Mouse (Mus musculus) heart, embryonic 12.5 days (tissue): Measurements from ENCODE around the gene Wscd1. TPM values are rescaled to one million over a fixed set of nuclear protein-coding genes. Genes with fewer than 3 reads are reported as not detected.

Experiments
- ATAC-seq: fragments of 200-750 bp; cut with Nextera tagmentation; 2 replicates; pipeline ENCODE4 v1.8.0; 2017; ENCODE audit warnings: moderate TSS enrichment, moderate library complexity; ENCODE audit not compliant: insufficient number of reproducible peaks, low FRiP score
- H3K27ac ChIP-seq: fragments of 300-500 bp; sonication (generic); 2 replicates; pipeline ENCODE4 v1.5.1; 2016; ENCODE audit warnings: mild to moderate bottlenecking, moderate library complexity; ENCODE audit not compliant: poor library complexity, severe bottlenecking
- H3K27me3 ChIP-seq: fragments of 300-500 bp; sonication (generic); replicated peaks from 2 replicates; pipeline ENCODE4 v1.6.1; 2016; ENCODE audit warnings: mild to moderate bottlenecking, moderate library complexity
- H3K36me3 ChIP-seq: fragments of 300-500 bp; sonication (generic); 2 replicates; pipeline ENCODE4 v1.6.1; 2016; ENCODE audit warnings: mild to moderate bottlenecking, moderate library complexity
- H3K4me1 ChIP-seq: fragments of 300-500 bp; sonication (generic); replicated peaks from 2 replicates; pipeline ENCODE4 v1.6.1; 2016; ENCODE audit warnings: mild to moderate bottlenecking
- H3K4me2 ChIP-seq: fragments of 300-500 bp; sonication (generic); 2 replicates; pipeline ENCODE4 v1.6.1; 2016; ENCODE audit warnings: mild to moderate bottlenecking, moderate library complexity
- H3K4me3 ChIP-seq: fragments of 300-500 bp; sonication (generic); 2 replicates; pipeline ENCODE4 v1.5.1; 2016; ENCODE audit warnings: mild to moderate bottlenecking
- H3K9ac ChIP-seq: fragments of 300-500 bp; sonication (generic); 2 replicates; pipeline ENCODE4 v1.6.1; 2016; ENCODE audit warnings: mild to moderate bottlenecking, moderate library complexity
- H3K9me3 ChIP-seq: fragments of 300-500 bp; sonication (generic); replicated peaks from 2 replicates; pipeline ENCODE4 v1.6.1; 2016; ENCODE audit warnings: mild to moderate bottlenecking, moderate library complexity
- WGBS: fragments of 180-500 bp; shearing (Covaris S2); methylation state at CpG from one replicate; pipeline ENCODE4 v1.1.7; 2016; 5-methylcytosine and 5-hydroxymethylcytosine counted together
- polyA plus RNA-seq: library from polyadenylated mRNA; unstranded; fragments of >200 nt; fragmentation: Nextera tagmentation; extraction: Ambion mirVana; gene quantifications from 2 replicates; pipeline ENCODE4 v1.2.1, GENCODE M21; 2016

Gene Wscd1
- polyA plus RNA-seq, 1 experiment from 2014 or later = 3.1 TPM

DNA sequence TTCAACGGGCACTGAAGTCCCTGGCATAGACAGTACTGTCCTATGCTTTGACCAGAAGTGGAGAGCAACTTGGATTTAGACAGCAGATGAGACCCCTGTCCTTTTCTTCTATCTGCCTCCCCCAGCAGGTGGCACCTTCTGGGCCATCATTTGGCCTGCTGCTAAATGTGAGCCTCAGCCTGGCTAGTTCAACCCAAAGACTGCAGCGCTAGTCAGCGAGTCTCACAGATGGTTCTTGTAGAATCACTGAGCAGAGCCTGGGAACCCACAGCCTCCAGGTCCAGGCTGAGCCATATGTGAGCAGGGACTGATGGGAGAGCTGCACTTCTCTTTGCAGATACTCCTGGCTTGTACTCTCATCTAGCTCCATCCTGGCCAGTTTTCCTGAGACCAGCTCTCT is 2.9 kb downstream of the Wscd1 start:
- ATAC-seq = no peak

GRCm38 (mm10) chr11:71755115-71755514 is 5.4 kb downstream of the Wscd1 start:
- no peak for ATAC-seq

More for the DNA sequence above, 2.9 kb downstream of the Wscd1 start:
- H3K4me2 ChIP-seq = no peak overlapping the region
- peaks cover 8% of the 10 kb centered on the region; the same call in 1 of the 2 replicates for H3K4me1 ChIP-seq
- 76% methylated on average over 3 of the region's 3 CpGs for WGBS
- no peak overlapping the region for H3K27ac ChIP-seq
- H3K9ac ChIP-seq = no peak overlapping the region
- H3K27me3 ChIP-seq = peaks cover 56% of the 10 kb centered on the region
- no peak overlapping the region for H3K4me3 ChIP-seq
- no peaks in the 10 kb centered on the region for H3K9me3 ChIP-seq
- H3K36me3 ChIP-seq = no peaks in the 10 kb centered on the region

GRCm38 (mm10) chr11:71756325-71756724 is 6.6 kb downstream of the Wscd1 start:
- Histone ChIP-seq H3K27me3 (peaks cover 38% of the 10 kb centered on the region), H3K4me2 (no peak overlapping the region), H3K9ac (no peak overlapping the region), H3K4me3 (no peak overlapping the region), H3K4me1 (peaks cover 4% of the 10 kb centered on the region; the same call in 1 of the 2 replicates), H3K27ac (no peak overlapping the region), H3K36me3 (no peaks in the 10 kb centered on the region), H3K9me3 (no peaks in the 10 kb centered on the region)
- no peak for ATAC-seq
- 51% methylated on average over 3 of the region's 3 CpGs for WGBS

More at GRCm38 (mm10) chr11:71755115-71755514, 5.4 kb downstream of the Wscd1 start:
- H3K9me3 ChIP-seq = no peaks in the 10 kb centered on the region
- H3K4me3 ChIP-seq = no peak overlapping the region
- no peaks in the 10 kb centered on the region for H3K36me3 ChIP-seq
- H3K27ac ChIP-seq = no peak overlapping the region
- no peak overlapping the region for H3K4me2 ChIP-seq
- H3K9ac ChIP-seq = no peak overlapping the region
- 55% methylated on average over 2 of the region's 2 CpGs for WGBS
- H3K27me3 ChIP-seq = peaks cover 50% of the 10 kb centered on the region
- peaks cover 8% of the 10 kb centered on the region; the same call in 1 of the 2 replicates for H3K4me1 ChIP-seq

DNA sequence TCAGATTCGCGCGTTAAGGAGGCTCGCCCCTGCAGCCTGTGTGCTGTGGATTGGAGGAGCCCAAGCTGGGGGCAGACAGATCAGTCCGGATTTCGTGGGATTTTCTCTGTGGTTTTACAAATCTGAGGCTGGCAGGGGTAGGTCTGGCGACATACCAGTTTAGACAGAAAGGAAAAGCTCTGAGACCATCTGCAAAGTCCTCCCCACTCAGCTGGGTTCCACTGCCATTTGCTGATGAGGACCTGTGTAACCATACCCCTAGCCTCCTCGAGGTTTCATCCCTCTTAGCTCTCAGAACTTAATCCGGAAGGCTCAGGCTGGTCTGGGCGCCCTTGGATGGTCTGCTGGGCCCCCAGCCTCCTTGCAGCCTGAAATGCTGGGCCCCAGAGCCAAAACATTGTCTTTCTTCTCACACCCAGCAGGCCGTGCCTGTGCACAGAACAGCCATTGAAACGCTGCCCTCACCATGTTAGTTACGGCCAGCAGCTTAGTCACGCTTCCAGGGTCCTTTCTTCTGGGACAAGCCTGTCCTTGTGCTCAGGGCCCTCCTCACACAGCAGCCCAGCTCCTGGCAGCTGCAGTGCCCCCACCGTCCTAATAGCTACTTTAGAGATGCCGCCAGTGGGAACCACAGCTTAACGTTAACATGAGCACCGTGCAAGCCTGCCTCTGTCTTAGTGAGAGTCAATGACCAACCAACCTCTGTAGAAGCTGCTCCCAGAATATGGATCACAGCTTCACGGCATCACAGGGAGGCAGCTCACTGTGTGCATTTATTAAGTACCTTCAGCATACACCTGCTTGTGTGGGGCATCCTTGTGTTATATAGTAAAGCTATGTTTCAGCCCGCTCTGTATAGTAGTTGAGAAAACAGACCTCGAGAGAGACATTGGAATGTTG is 8.7 kb downstream of the Wscd1 start:
- Histone ChIP-seq H3K27ac (no peak overlapping the region), H3K27me3 (peaks cover 16% of the 10 kb centered on the region), H3K4me2 (no peak overlapping the region), H3K36me3 (no peaks in the 10 kb centered on the region), H3K9me3 (no peaks in the 10 kb centered on the region), H3K4me1 (no peaks in the 10 kb centered on the region), H3K4me3 (no peak overlapping the region), H3K9ac (no peak overlapping the region)
- no peak for ATAC-seq
- 44% methylated on average over 21 of the region's 21 CpGs for WGBS

GRCm38 (mm10) chr11:71760991-71761390 is 11.3 kb downstream of the Wscd1 start:
- H3K4me3 ChIP-seq = no peak overlapping the region
- no peak for ATAC-seq

GRCm38 (mm10) chr11:71763154-71763553 is 13.4 kb downstream of the Wscd1 start:
- no peaks in the 10 kb centered on the region for H3K4me1 ChIP-seq
- no peak overlapping the region for H3K4me3 ChIP-seq
- H3K27me3 ChIP-seq = no peaks in the 10 kb centered on the region
- H3K27ac ChIP-seq = no peak overlapping the region
- no peaks in the 10 kb centered on the region for H3K9me3 ChIP-seq
- no peak for ATAC-seq
- no peak overlapping the region for H3K4me2 ChIP-seq
- no peak overlapping the region for H3K9ac ChIP-seq
- H3K36me3 ChIP-seq = no peaks in the 10 kb centered on the region
- 50% methylated on average over 5 of the region's 5 CpGs for WGBS

More at GRCm38 (mm10) chr11:71760991-71761390, 11.3 kb downstream of the Wscd1 start:
- no peaks in the 10 kb centered on the region for H3K9me3 ChIP-seq
- H3K36me3 ChIP-seq = no peaks in the 10 kb centered on the region
- H3K9ac ChIP-seq = no peak overlapping the region
- H3K4me1 ChIP-seq = no peaks in the 10 kb centered on the region
- H3K27ac ChIP-seq = no peak overlapping the region
- WGBS = 70% methylated on average over 9 of the region's 9 CpGs
- no peak overlapping the region for H3K4me2 ChIP-seq
- 0 out of 2 replicates have a peak, but pooled peaks cover 4% of the 10 kb centered on the region for H3K27me3 ChIP-seq

DNA sequence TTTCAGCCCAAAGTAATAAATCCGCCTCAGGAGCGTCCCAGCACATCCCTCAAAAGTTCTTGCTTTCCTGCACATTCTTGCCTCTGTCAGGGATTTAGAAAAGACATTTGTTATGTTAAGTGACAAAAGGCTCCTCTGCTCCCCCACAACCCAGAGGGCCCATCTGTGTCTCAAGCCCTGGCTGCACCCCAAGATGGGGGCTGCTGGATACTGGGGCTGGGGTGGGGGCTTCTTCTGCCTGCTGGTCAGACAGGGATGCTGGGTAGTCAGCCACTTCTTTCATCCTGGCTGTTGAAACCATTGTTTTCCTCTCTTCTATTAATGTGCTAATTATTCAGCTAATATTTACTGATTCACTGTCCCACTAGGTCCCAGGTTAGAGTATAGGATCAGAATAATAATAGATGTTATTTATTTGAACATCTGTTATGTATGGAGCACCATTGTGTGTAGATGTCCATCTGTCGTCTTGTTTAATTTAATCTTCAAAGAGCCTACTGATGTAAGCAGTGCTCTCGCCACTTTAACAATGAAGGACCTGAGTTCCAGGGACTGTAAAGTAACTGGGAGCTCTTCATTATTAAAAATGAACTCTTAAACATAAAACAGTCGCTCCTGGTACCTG is 14.0 kb downstream of the Wscd1 start:
- ATAC-seq = no peak
- Histone ChIP-seq H3K27ac (no peak overlapping the region), H3K9me3 (no peaks in the 10 kb centered on the region), H3K4me2 (no peak overlapping the region), H3K4me1 (no peaks in the 10 kb centered on the region), H3K36me3 (no peaks in the 10 kb centered on the region), H3K9ac (no peak overlapping the region), H3K27me3 (peaks cover 3% of the 10 kb centered on the region; the same call in 1 of the 2 replicates), H3K4me3 (no peak overlapping the region)
- 52% methylated on average over 5 of the region's 5 CpGs for whole genome bisulfite sequencing

GRCm38 (mm10) chr11:71764743-71765142 is 15.0 kb downstream of the Wscd1 start:
- H3K27me3 ChIP-seq = peaks cover 4% of the 10 kb centered on the region; the same call in 1 of the 2 replicates
- H3K36me3 ChIP-seq = no peaks in the 10 kb centered on the region
- WGBS = 57% methylated on average over 2 of the region's 2 CpGs
- no peak overlapping the region for H3K27ac ChIP-seq
- H3K4me3 ChIP-seq = no peak overlapping the region
- H3K4me1 ChIP-seq = no peaks in the 10 kb centered on the region
- no peak for ATAC-seq
- no peak overlapping the region for H3K4me2 ChIP-seq
- H3K9me3 ChIP-seq = no peaks in the 10 kb centered on the region
- H3K9ac ChIP-seq = no peak overlapping the region

GRCm38 (mm10) chr11:71765335-71765734 is 15.6 kb downstream of the Wscd1 start:
- no peaks in the 10 kb centered on the region for H3K9me3 ChIP-seq
- no peak overlapping the region for H3K4me3 ChIP-seq
- H3K9ac ChIP-seq = no peak overlapping the region
- no peaks in the 10 kb centered on the region for H3K4me1 ChIP-seq
- no peaks in the 10 kb centered on the region for H3K36me3 ChIP-seq
- H3K27me3 ChIP-seq = peaks cover 10% of the 10 kb centered on the region; the same call in 1 of the 2 replicates
- WGBS = 40% methylated on average over 6 of the region's 6 CpGs
- no peak for ATAC-seq
- H3K4me2 ChIP-seq = no peak overlapping the region
- no peak overlapping the region for H3K27ac ChIP-seq

DNA sequence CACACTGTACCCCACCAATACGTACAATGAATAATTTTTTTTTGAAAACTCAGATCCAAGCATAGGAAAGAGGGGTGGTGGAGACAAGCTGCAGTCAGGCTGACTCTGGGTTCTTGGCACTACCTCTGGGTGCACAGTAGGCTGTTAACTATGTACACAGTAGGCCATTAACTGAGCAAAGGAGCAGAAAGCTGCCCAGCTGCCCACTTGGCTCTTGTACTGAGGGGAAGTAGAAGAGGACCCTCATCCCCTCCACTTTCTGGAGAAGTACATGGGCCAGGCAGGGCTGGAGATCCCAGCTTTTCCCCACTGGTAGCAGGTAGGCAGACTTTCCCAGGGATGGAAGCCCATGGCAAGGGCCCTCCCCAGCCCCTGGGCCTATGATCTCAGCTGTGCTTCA is 16.7 kb downstream of the Wscd1 start:
- WGBS = 84% methylated on average over 1 of the region's 1 CpGs
- H3K4me3 ChIP-seq = no peak overlapping the region
- no peak overlapping the region for H3K27ac ChIP-seq
- no peaks in the 10 kb centered on the region for H3K9me3 ChIP-seq
- H3K36me3 ChIP-seq = no peaks in the 10 kb centered on the region
- H3K27me3 ChIP-seq = peaks cover 10% of the 10 kb centered on the region; the same call in 1 of the 2 replicates
- no peaks in the 10 kb centered on the region for H3K4me1 ChIP-seq
- H3K4me2 ChIP-seq = no peak overlapping the region
- no peak overlapping the region for H3K9ac ChIP-seq
- no peak for ATAC-seq

- Histone ChIP-seq H3K9me3 (no peaks in the 10 kb centered on the region), H3K36me3 (no peaks in the 10 kb centered on the region), H3K4me3 (no peak overlapping the region), H3K27me3 (peaks cover 20% of the 10 kb centered on the region), H3K27ac (no peak overlapping the region), H3K4me2 (no peak overlapping the region), H3K9ac (no peak overlapping the region), H3K4me1 (no peaks in the 10 kb centered on the region; the same call in 1 of the 2 replicates)
- ATAC-seq = no peak
- 69% methylated on average over 3 of the region's 3 CpGs for WGBS
Observed at GRCm38 (mm10) chr11:71767726-71768125, 18.0 kb downstream of the Wscd1 start.
